Mouse (Mus musculus) liver, embryonic 16.5 days (tissue): ENCODE results near the gene Acadvl. TPM values are rescaled to one million over a fixed set of nuclear protein-coding genes. Genes with fewer than 3 reads are reported as not detected.

Experiments used
- ATAC-seq: fragments of 200-750 bp; cut with Nextera tagmentation; 2 replicates; pipeline ENCODE4 v1.8.0; 2017; ENCODE audit warnings: low read depth, mild to moderate bottlenecking, moderate number of reproducible peaks, moderate library complexity
- H3K27ac ChIP-seq: fragments of 300-500 bp; sonication (generic); 2 replicates; pipeline ENCODE4 v1.5.1; 2014; ENCODE audit warnings: mild to moderate bottlenecking, low read length
- H3K27me3 ChIP-seq: fragments of 300-500 bp; sonication (generic); 2 replicates; pipeline ENCODE4 v1.6.1; 2014; ENCODE audit warnings: low read depth, low read length, mixed read lengths; ENCODE audit not compliant: control insufficient read depth, insufficient read depth
- H3K36me3 ChIP-seq: fragments of 300-500 bp; sonication (generic); 2 replicates; pipeline ENCODE4 v1.6.1; 2014; ENCODE audit warnings: mild to moderate bottlenecking; ENCODE audit not compliant: control insufficient read depth, insufficient read depth
- H3K4me1 ChIP-seq: fragments of 300-500 bp; sonication (generic); 2 replicates; pipeline ENCODE4 v1.6.1; 2014; ENCODE audit warnings: low read depth, low read length, mixed read lengths; ENCODE audit not compliant: control insufficient read depth
- H3K4me2 ChIP-seq: fragments of 300-500 bp; sonication (generic); 2 replicates; pipeline ENCODE4 v1.6.1; 2014; ENCODE audit warnings: low read depth, low read length, mixed read lengths
- H3K4me3 ChIP-seq: fragments of 300-500 bp; sonication (generic); 2 replicates; pipeline ENCODE4 v1.5.1; 2014; ENCODE audit warnings: low read depth, mild to moderate bottlenecking, low read length
- H3K9ac ChIP-seq: fragments of 300-500 bp; sonication (generic); 2 replicates; pipeline ENCODE4 v1.6.1; 2014; ENCODE audit warnings: low read depth, low read length
- H3K9me3 ChIP-seq: fragments of 300-500 bp; sonication (generic); replicated peaks from 2 replicates; pipeline ENCODE4 v1.6.1; 2016; ENCODE audit warnings: low read length; ENCODE audit not compliant: control insufficient read depth
- WGBS: fragments of 180-500 bp; shearing (Covaris S2); extraction: QIAGEN DNeasy Blood & Tissue Kit; methylation state at CpG from one replicate; pipeline ENCODE4 v1.1.7; 2014; ENCODE audit not compliant: insufficient replicate concordance; 5-methylcytosine and 5-hydroxymethylcytosine counted together
- polyA plus RNA-seq: library from polyadenylated mRNA; unstranded; fragments of >200 nt; fragmentation: Nextera tagmentation; extraction: Ambion mirVana; gene quantifications from 2 replicates; pipeline ENCODE4 v1.2.1, GENCODE M21; 2015

Gene Acadvl
- polyA plus RNA-seq, 1 experiment from 2014 or later, result 138 TPM

GRCm38 (mm10) chr11:70045435-70045834, 30.2 kb upstream of the Acadvl start:
- 52% methylated on average over 9 of the region's 9 CpGs for WGBS
- Histone ChIP-seq H3K27ac (no peak overlapping the region), H3K4me2 (no peak overlapping the region), H3K9ac (no peak overlapping the region), H3K4me1 (no peaks in the 10 kb centered on the region), H3K4me3 (no peak overlapping the region), H3K36me3 (no peaks in the 10 kb centered on the region), H3K9me3 (no peaks in the 10 kb centered on the region), H3K27me3 (no peaks in the 10 kb centered on the region)
- no peak for ATAC-seq

- Histone ChIP-seq H3K4me1 (no peaks in the 10 kb centered on the region), H3K27ac (no peak overlapping the region), H3K9me3 (no peaks in the 10 kb centered on the region), H3K9ac (no peak overlapping the region), H3K36me3 (no peaks in the 10 kb centered on the region), H3K27me3 (no peaks in the 10 kb centered on the region), H3K4me2 (no peak overlapping the region), H3K4me3 (no peak overlapping the region)
- ATAC-seq, result no peak
- WGBS, result 87% methylated on average over 7 of the region's 7 CpGs
Measured at GRCm38 (mm10) chr11:70043665-70044064, 28.5 kb upstream of the Acadvl start.

- WGBS, result 82% methylated on average over 22 of the region's 23 CpGs
- H3K27me3 ChIP-seq, result no peaks in the 10 kb centered on the region
- ATAC-seq, result no peak
Measured at GRCm38 (mm10) chr11:70042309-70043085, 27.3 kb upstream of the Acadvl start.

DNA sequence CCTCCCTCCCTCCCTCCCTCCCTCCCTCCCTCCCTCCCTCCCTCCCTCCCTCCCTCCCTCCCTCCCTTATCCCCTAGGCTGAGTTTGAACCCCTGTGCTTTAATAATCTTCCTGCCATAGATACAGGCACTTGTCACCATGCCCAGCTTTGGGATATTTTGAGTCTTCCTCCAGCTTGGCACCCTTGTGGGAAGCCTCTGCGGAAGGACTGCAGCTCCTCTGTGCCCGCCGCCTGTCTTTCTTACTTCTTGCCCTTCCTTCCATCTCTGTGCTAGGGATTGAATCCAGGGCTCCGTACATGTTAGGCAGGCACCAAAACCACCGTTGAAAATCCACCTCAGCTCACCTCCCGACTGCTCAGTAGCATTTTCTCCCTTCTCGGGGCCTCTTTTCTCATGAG, 25.0 kb upstream of the Acadvl start:
- Histone ChIP-seq H3K9ac (no peak overlapping the region), H3K4me3 (no peak overlapping the region), H3K27me3 (no peaks in the 10 kb centered on the region), H3K4me1 (no peaks in the 10 kb centered on the region), H3K9me3 (no peaks in the 10 kb centered on the region), H3K36me3 (no peaks in the 10 kb centered on the region), H3K4me2 (no peak overlapping the region), H3K27ac (no peak overlapping the region)
- ATAC-seq, result no peak
- WGBS, result 52% methylated on average over 7 of the region's 7 CpGs

More at GRCm38 (mm10) chr11:70042309-70043085, 27.3 kb upstream of the Acadvl start:
- Histone ChIP-seq H3K4me3 (no peak overlapping the region), H3K4me1 (no peaks in the 10 kb centered on the region), H3K9ac (no peak overlapping the region), H3K9me3 (no peaks in the 10 kb centered on the region), H3K4me2 (no peak overlapping the region), H3K27ac (no peak overlapping the region), H3K36me3 (no peaks in the 10 kb centered on the region)

GRCm38 (mm10) chr11:70039631-70040030, 24.4 kb upstream of the Acadvl start:
- no peaks in the 10 kb centered on the region for H3K4me1 ChIP-seq
- no peak overlapping the region for H3K4me3 ChIP-seq
- ATAC-seq, result no peak
- no peaks in the 10 kb centered on the region for H3K27me3 ChIP-seq
- no peak overlapping the region for H3K27ac ChIP-seq
- H3K9ac ChIP-seq, result no peak overlapping the region
- no peak overlapping the region for H3K4me2 ChIP-seq
- 72% methylated on average over 10 of the region's 10 CpGs for WGBS
- H3K36me3 ChIP-seq, result no peaks in the 10 kb centered on the region
- no peaks in the 10 kb centered on the region for H3K9me3 ChIP-seq

DNA sequence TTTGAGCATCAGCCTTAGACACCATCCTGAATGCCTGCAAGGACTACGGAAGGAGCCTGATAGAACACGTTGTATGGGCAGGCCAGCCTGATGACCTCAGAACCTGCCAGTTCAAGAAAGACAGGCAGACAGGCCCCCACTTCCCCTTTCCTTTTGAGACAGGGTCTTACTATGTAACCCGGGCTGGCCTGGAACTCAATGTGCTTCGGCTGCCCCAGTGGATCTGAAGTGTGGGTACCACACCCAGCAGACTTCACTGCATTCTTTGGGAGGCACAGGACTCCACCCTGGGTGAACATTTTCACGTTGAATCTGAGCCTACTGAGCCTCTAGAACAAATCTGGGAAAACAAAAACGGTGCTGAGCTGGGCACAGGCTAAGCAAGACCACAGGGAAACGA, 23.0 kb upstream of the Acadvl start:
- Histone ChIP-seq H3K4me2 (no peak overlapping the region), H3K9me3 (no peaks in the 10 kb centered on the region), H3K27me3 (no peaks in the 10 kb centered on the region), H3K9ac (no peak overlapping the region), H3K4me3 (no peak overlapping the region), H3K36me3 (no peaks in the 10 kb centered on the region), H3K4me1 (no peaks in the 10 kb centered on the region), H3K27ac (no peak overlapping the region)
- ATAC-seq, result no peak
- WGBS, result 41% methylated on average over 7 of the region's 7 CpGs

DNA sequence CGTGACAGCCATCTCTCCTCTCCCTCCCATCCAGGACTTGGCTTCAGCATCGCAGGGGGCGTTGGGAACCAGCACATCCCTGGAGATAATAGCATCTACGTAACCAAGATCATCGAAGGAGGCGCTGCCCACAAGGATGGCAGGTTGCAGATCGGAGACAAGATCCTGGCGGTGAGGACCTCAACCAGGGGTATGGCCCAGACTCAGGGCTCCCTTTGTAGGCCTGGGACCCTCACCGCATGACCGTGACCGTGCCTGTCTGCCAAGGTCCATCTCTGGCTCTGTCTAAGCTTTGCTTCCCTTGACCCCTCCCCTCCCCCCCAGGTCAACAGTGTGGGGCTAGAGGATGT, 16.1 kb upstream of the Acadvl start:
- no peak for ATAC-seq
- Histone ChIP-seq H3K9me3 (no peaks in the 10 kb centered on the region), H3K4me2 (no peak overlapping the region), H3K36me3 (no peaks in the 10 kb centered on the region), H3K27me3 (peaks cover 6% of the 10 kb centered on the region; the same call in 1 of the 2 replicates), H3K27ac (no peak overlapping the region), H3K9ac (no peak overlapping the region), H3K4me3 (no peak overlapping the region), H3K4me1 (peaks cover 9% of the 10 kb centered on the region)
- WGBS, result 84% methylated on average over 11 of the region's 11 CpGs

DNA sequence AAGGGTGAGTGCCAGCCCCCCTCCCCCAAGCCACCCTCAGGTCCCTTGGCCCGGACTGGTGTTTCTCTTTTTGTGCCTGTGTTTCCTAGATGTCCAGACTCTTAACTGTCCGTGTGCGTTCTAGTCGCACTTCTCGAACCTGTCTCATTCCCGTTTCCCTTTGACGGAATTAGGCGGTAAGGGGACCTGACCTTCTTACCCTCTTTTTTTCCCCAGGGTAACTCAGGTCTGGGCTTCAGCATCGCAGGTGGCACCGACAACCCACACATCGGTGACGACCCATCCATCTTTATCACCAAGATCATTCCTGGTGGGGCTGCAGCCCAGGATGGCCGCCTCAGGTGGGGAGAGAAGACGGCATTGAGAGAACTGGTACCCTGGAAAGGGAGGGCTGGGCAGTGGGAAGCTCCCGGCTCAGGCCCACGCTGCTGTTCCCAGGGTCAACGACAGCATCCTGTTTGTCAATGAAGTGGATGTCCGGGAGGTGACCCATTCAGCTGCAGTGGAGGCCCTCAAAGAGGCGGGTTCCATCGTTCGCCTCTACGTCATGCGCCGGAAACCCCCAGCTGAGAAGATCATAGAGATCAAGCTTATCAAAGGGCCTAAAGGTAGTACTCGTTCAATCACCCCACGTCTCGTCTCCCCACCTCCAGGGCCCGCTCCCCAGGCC, 15.6 kb upstream of the Acadvl start:
- Histone ChIP-seq H3K27ac (no peak overlapping the region), H3K9me3 (no peaks in the 10 kb centered on the region), H3K36me3 (no peaks in the 10 kb centered on the region), H3K4me1 (peaks cover 9% of the 10 kb centered on the region), H3K9ac (no peak overlapping the region), H3K4me2 (no peak overlapping the region), H3K4me3 (no peak overlapping the region), H3K27me3 (peaks cover 9% of the 10 kb centered on the region; the same call in 1 of the 2 replicates)
- WGBS, result 79% methylated on average over 28 of the region's 28 CpGs
- ATAC-seq, result no peak

DNA sequence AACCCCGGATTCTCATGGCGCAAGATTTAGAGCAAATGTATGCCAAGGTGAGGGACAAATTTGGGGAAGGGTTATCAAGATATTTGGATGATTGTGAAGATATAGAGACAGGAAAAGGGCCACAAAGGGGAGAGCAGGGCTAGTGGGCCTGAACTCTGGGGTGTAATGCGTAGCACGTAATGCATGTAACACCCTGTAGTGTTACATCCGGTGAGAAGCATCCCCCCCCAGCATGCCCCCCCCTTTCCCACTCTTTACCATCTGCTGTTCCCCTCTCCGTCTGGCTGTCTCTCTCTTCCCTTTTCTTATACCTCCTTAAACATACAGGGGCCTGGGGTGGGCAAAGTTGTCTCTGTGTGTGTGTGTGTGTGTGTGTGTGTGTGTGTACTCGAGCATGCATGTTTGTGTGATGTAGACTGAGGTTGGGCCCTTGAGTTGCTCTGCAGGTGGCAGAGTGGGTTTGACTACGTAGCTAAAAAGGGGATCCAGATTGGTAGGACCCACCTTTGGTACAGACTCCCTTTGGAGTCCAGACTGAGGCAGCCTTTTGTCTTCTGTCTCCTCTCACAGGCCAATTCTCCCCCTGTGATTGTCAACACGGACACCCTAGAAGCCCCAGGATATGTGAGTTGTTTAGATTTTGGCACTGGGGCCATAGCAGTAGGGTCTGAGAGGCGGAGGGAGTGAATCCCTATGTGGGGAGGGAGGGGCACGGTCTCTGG, 14.8 kb upstream of the Acadvl start:
- Histone ChIP-seq H3K4me1 (peaks cover 9% of the 10 kb centered on the region), H3K9ac (no peak overlapping the region), H3K9me3 (no peaks in the 10 kb centered on the region), H3K4me3 (no peak overlapping the region), H3K36me3 (no peaks in the 10 kb centered on the region), H3K27me3 (peaks cover 12% of the 10 kb centered on the region; the same call in 1 of the 2 replicates), H3K4me2 (no peak overlapping the region), H3K27ac (no peak overlapping the region)
- no peak for ATAC-seq
- 52% methylated on average over 11 of the region's 11 CpGs for WGBS
